Mouse (Mus musculus): ENCODE data around the gene Dap.

Dap gene

DNA sequence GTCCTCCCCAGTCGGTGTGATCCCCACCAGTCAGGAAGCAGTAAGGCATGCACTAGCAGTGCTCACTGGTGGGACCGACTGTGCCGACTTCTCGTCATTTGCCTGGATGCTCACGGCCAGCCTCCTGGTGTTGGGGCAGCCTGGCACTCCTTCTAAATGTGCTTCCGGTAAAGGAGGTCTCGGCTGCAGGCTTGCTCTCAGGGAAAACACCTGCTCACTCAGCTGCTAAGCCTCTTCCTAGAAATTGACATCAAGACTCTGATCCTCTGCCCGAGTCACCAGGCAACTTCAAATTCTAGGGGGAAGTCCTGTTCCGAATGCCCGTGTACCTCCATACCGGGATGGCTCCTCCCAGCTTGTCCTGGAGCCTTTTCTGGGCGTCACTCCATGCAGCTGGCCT, 41.7 kb downstream of the Dap start:
- no peak for DNase-seq

GRCm38 (mm10) chr15:31268148-31268547, 44.0 kb downstream of the Dap start:
- DNase-seq: no peak

GRCm38 (mm10) chr15:31269558-31269957, 45.4 kb downstream of the Dap start:
- no peak for DNase-seq

GRCm38 (mm10) chr15:31272695-31273094, 48.6 kb downstream of the Dap start:
- DNase-seq: no peak

- no peak for DNase-seq
Observed at GRCm38 (mm10) chr15:31273509-31273908, 49.4 kb downstream of the Dap start.

DNA sequence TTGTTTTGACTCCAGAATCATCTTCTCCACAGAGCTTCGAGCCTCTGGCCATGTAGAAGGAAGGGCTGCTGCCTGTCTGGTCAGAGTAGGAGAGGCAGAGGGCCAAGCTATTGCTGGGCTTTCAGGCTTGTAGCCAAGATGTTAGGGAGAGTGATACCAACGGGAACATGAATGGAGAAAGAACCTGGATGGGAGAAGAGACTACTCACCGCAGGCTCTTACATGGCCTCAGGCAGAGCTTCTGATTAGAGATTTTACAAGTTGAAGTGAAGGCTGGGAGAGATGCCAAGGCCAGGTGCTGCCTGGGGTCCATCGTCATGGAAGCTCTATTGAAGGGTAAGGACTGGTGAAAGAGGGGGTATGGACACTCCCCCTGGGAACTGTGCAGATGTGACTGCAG, 54.0 kb downstream of the Dap start:
- DNase-seq: no peak

DNA sequence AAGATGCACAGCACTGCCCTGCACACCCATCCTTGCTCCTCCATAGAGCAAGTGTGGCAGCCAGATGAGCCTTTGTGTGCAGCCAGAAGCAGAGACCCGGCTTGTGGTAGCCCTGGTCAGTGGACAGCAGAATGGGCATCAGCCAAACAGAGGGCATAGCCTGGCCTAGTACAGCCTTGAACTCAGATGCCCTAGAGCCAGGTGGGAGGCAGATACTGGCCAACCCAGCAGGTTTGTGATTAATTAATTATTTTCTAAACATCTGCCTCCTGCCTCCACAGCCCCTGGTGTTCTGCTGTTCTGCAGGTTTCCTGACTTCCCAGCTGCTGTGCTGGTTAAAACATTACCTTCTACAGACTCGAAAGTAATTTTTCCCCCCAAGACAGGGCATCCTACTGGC, 55.0 kb downstream of the Dap start:
- peak; percentile 9 to 11 for DNase-seq

DNA sequence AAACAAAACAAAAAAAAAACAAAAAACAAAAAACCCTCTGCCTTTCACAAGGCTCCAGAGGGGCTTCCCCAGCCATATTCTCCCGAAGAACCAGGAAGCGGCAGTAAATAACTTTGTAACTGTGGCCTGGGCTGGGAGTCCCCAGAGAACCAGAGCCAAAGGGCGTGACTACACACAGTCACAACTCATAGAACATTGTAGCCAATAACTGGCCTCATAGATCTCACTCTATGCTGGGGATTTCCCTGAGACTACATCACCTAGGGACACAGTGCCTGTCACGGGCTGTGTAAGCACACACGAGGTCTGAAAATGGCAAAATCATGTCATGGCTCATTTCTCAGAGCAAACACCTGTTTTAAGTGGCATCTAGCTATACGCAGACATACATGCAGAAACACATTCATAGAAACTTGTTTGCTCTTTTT, 55.5 kb downstream of the Dap start:
- DNase-seq: peak; percentile 66 to 74

- peak; percentile 22 for DNase-seq
Observed at GRCm38 (mm10) chr15:31280059-31280458, 55.9 kb downstream of the Dap start.

DNA sequence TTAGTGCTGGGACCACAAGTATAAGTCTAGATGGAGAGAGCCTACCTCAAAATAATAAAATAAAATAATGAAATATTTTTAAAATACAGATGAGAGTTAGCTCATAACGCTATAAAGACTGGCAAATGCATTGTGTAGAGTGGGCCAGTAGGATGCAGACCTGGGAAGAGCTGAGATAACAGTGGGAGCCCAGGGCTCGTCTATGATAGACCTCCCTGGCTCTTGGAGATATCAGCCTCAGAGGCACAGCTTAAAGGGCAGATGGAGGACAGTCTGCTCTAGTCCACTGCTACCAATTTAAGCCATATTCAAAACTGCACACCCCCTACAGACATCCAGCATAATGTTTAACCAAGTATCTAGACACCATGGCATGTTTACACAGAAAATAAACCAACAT, 56.6 kb downstream of the Dap start:
- no peak for DNase-seq

GRCm38 (mm10) chr15:31281830-31282229, 57.7 kb downstream of the Dap start:
- no peak for DNase-seq

DNA sequence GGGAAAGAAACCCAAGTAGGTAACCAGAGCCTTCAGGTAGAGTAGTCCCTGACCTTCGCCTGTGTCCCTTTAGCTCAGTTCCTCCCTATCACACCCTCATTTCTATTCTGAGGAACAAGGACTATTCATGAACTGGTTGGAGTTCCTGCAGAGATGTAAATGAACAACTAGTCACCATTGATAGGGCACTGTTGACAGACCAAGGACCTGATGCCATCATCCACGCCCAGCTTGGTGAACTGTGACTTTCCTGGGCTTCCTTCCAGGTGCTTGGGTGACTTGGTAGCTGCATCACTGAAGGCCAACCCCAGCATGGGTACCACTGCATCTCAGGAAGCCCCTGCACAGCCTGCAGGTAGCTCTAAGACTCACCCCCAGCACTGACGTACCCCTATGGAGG, 58.2 kb downstream of the Dap start:
- no peak for DNase-seq

DNA sequence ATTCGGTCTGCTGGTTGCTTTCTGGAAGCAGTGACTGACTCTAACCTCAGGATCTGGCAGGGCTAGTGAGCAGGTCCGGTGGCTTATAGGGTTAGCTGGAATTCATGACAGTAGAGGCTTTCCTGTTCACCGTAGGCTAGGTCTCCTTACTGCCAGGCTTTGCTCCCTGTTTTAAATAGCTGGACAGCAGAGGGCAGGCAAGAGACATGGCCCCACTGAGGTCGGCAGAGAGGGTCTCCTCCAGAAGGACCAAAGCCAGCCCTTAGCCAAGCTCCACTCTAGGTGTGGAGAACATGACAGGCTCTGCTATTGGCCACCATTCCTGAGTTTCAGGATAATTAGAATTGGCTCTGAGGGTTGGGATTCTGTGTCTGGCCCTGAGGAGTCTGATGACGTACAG, 60.0 kb downstream of the Dap start:
- no peak for DNase-seq

DNA sequence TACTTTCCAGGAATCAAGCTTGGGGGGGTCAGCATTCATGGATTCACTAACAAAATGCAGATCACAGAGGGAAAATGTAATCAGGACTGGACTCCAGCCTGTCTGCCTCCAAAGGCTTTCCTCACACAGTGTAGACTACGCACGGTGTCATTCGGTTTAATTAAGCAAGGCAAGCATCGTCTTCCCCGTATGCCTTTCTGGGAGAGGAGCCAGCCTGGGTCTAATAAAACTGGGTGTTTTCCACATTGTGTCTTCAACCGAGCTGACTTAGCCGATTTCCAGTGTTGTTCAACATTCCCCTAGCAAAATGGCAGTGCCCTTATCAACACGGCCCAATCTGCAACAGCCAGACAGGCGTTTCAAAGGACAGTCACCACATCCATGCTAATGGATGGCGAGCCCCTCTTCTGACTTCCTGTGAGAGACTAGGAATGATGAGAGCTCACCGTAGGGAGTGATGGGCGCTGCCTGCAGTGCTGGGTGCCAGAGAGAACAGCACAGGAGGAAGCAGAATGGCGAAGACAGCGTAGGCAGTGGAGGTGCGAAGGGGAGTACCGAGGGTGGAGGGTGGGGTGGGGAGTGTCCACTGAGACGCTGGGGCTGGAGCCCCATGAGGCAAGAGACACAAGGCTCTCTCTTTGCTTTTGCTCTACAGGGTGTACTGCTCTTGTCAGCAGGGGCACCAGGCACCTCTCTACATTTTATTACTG, 61.0 kb downstream of the Dap start:
- DNase-seq: no peak

DNA sequence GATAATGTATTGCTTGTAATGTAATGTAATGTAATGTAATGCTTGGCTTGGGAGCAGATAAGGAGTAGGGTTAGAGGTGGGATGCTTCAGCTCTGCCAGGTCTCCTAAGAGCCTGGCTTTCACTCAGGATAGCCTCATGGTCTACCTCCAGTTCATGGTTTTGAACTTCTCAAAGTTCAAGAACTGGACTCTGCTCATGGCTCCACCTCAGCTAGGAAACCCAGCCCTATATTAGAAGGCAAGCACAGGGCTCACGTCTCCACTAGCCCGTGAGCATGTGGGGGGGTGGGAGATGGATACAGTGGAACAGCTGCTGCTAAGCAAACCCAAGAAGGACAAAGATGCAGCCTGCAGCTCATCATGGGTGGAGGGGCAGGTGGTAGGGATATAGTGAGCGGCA, 61.6 kb downstream of the Dap start:
- DNase-seq: no peak

GRCm38 (mm10) chr15:31292627-31293026, 68.5 kb downstream of the Dap start:
- DNase-seq: no peak

DNA sequence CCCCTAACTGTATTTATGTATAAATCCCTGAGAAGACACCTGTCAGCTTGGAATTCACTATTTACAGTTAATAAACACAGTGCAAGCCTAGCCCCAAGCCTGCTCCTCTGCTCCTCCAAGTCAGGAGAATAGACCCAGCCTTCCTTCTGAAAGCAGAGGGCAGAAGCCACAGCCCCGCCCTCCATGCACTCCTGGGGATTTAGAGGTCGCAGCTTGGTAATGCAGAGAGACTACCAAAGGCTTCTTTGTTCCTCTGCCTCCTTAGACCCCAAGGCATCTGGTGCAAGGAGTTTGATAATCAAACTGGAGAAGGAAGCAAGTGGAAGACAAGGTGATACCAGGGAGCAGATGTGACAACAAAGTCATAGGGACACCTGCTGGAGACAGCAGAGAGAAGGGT, 70.2 kb downstream of the Dap start:
- no peak for DNase-seq

DNA sequence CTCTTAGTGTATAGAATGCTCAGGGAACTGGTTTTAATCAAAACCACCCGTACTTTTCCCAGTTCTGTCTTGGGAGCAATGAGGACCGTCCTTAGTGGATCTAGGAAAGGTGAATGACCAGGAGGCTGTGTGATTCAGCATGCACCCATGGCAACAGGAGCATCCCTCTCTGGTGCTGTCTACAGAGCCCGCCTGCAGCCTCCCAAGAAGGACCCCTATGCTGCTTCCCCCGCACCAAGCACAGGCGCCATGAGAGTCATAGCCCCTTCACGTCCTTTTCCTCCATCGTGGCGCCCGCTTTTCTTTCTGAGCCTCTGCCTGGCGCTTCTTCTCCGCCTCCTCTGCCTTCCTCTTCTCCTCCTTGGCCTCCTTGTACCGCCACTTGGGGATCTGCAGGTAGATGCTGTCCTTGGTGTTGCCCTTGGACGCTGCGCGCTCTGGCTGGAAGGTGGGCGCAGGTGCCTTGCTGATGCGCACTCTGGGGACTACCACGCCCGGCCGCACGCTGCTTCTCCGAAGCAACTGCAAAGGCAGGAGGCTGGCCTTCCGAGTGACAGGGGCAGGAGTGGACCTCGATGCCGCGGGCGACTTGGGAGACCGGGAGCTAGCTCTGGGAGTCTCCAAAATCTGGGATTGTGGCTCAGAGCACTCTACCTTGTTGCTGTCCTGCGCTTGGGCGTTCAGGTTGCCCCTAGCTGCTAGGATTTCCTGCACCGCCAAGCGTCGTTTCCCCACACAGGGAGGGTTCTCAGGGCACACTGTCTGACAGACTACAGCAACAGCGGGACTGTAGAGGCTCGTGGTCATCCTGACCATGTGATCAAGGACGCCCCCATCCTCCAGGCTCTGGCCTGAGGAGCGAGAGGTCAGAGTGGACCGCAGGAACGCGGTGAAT, 73.0 kb downstream of the Dap start:
- no peak for DNase-seq

DNA sequence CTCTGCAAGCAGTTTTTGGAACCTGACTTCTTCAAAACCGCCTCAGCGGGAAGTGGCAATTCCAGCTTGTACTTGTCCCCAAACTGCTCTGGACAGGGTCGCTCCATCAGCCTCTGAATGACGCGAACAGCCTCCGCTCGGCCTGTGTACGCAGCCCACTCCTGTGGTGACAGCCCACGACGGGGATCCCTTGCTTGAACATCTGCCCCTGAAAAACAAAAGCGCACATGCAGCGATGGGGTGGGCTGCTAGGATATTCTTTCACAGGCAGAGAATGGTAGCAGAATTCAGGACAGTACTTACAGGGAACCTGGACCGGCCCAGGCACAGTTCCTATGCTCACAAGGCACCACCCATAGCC, 73.6 kb downstream of the Dap start:
- DNase-seq: no peak

GRCm38 (mm10) chr15:31299258-31299917, 75.3 kb downstream of the Dap start:
- DNase-seq: no peak

DNA sequence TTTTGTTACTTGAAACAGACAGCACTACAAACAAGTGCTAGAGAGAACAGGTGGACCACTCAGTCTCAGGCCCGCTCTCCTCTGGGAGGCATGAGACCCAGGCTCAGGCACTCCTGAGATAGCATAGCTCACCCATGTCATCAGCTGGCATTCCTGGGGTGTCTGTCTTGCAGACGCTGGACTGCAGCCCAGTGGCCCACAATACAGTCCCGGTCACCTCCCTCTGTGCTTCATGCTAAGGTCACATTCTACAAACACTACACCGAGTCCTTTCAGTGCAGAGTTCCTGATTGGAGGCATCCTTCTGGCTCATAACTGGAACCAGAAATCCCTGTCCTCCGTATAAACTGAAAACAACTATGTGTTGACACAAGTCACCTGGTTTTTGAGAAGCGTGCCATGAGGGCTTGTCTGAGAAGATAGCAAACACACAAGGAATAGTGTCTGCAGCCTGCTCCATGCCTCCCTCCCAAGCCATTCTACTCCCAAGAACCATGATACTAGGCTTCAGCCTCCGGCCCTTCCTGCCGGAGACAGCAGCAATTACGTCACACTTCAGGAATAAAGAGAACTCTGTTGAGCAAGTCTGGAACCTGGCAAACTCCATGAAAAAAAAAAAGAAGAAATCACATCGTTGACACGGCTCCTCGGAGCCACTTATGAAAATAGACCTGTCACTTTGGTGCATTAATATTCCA, 78.3 kb downstream of the Dap start:
- DNase-seq: no peak

- no peak for DNase-seq
Observed at GRCm38 (mm10) chr15:31304302-31304701, 80.2 kb downstream of the Dap start.

- DNase-seq: no peak
Observed at GRCm38 (mm10) chr15:31305181-31305580, 81.1 kb downstream of the Dap start.
